Mouse (Mus musculus): ENCODE measurements around the gene Evi5. TPM values are rescaled to one million over a fixed set of nuclear protein-coding genes. Genes with fewer than 3 reads are reported as not detected.

Gene Evi5
- total RNA-seq, 2 experiments from 2014 or later, result 72.6 to 79.7 TPM

- DNase-seq (ENCODE audit: low spot score in 2 of 2), result no peak
Measured at GRCm38 (mm10) chr5:107814651-107815050, 60.3 kb downstream of the Evi5 start.

- no peak for DNase-seq (ENCODE audit: low spot score in 2 of 2)
Measured at GRCm38 (mm10) chr5:107807496-107807895, 67.4 kb downstream of the Evi5 start.

DNA sequence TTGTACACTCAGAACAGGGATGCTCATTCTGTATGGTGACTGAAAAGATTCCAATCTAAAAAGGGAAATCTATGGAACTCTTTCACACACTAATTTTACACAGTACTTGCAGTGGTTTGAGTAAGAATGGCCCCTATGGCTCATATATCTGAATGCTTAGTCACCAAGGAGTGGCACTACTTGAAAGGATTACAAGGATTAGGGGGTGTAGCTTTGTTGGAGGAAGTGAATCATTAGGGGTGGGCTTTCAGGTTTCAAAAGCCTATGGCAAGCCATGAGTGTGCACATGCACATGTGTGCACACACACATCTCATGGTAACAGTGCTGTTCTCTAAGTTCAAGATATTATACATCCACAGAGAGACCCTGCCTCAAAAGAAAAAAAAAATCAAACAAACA lies 72.3 kb downstream of the Evi5 start:
- no peak for DNase-seq (ENCODE audit: low spot score in 2 of 2)

GRCm38 (mm10) chr5:107801234-107801633 lies 73.7 kb downstream of the Evi5 start:
- no peak for DNase-seq (ENCODE audit: low spot score in 2 of 2)

- DNase-seq (ENCODE audit: low spot score in 2 of 2), result no peak
Measured at GRCm38 (mm10) chr5:107798290-107798689, 76.6 kb downstream of the Evi5 start.

- no peak for DNase-seq (ENCODE audit: low spot score in 2 of 2)
Measured at GRCm38 (mm10) chr5:107793927-107794326, 81.0 kb downstream of the Evi5 start.

DNA sequence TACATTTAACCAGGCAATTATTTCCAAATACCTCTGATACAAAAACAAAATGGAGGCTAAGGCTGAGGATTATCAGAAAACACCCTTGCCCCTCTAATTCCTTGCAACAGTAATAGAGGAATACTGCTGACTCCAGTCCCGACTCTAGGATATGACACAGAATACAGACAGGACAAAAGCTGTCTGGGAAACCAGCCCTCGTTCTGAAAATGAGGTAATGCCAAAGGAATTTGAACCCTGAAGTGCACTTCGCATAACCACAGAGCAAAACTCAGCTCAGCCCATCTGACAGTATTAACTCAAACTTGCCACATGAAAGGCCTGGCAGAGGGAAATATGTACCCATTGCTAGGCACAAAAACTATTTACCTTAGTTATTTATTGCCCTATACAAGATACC lies 81.6 kb downstream of the Evi5 start:
- no peak for DNase-seq (ENCODE audit: low spot score in 2 of 2)

- DNase-seq (ENCODE audit: low spot score in 2 of 2), result no peak
Measured at GRCm38 (mm10) chr5:107792516-107792915, 82.4 kb downstream of the Evi5 start.

DNA sequence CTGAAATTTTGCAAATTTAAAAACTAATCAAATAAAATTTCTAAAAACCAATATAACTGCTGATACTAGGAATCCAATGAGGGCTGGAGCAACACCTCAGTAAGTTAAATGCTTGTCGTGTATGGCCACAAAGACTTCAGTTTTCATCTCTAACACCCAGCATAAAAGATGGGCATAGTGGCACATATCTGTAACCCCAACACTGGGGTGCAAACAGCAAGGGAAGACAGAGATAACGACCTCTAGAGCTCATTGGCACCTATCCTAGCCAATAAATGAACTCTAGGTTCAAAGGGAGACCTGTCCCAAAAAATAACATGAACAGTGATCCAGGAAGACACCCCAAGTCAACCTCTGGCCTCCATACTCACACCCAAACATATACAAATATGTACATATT lies 82.9 kb downstream of the Evi5 start:
- DNase-seq (ENCODE audit: low spot score in 2 of 2), result no peak

- DNase-seq (ENCODE audit: low spot score in 2 of 2), result peak; percentile 6 to 20
Measured at GRCm38 (mm10) chr5:107789492-107789891, 85.4 kb downstream of the Evi5 start.

- DNase-seq (ENCODE audit: low spot score in 2 of 2), result no peak
Measured at GRCm38 (mm10) chr5:107787682-107788443, 87.0 kb downstream of the Evi5 start.

GRCm38 (mm10) chr5:107782360-107782759 lies 92.5 kb downstream of the Evi5 start:
- DNase-seq (ENCODE audit: low spot score in 2 of 2), result no peak

- no peak for DNase-seq (ENCODE audit: low spot score in 2 of 2)
Measured at GRCm38 (mm10) chr5:107778763-107779162, 96.1 kb downstream of the Evi5 start.

GRCm38 (mm10) chr5:107777545-107777830 lies 97.4 kb downstream of the Evi5 start:
- no peak for DNase-seq (ENCODE audit: low spot score in 2 of 2)

DNA sequence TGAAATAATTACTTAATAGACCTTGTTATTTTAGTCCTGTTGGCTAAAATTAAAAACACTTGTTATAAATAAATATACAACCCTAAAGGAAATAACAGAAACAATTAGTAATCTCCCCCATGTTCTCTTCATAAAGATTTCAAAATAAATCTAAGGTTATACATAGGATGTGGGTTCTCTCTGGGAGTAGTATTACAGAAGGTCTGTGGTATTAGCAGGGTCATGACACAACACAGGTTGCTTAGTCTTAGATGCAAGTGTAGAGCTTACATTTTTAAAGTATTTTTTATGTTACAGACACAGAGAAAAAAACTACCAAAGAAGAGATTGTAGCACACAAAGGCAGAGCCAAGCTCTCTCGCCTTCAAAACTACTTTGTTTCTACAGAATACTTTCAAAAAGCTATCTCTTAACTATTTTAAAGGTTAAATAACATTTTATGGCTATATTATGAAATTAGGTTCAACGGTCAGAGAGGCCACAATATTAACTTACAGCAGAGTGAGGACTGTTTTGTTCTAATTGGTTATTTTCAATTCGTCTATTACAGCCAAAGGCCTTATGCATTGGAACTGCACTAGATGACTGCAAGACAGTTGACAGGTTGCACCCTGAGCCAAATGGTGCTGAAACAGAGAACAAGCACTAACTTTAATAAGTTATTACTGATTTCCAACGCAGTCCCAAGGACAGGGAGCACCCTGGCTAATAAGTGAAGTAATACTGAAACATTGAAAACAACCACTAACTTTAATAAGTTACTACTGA lies 97.9 kb downstream of the Evi5 start:
- DNase-seq (ENCODE audit: low spot score in 2 of 2), result no peak

DNA sequence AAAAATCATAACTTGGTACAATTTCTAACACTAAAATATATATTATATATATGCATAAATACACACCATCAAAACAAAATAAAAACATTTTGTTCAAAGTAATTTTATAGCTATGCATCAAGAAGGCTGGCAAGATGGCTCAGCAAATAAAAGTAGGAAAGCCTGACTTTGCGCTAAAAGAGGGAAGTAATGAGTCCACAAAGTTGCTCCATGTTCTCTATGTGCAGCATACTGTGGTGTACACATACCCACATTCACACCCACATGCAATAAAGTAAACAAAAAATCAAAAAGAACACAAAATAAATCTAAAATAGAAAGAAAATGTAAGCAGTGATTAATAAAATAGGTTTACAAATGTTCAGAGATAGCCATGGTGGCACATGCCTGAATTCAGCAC lies 99.0 kb downstream of the Evi5 start:
- no peak for DNase-seq (ENCODE audit: low spot score in 2 of 2)

DNA sequence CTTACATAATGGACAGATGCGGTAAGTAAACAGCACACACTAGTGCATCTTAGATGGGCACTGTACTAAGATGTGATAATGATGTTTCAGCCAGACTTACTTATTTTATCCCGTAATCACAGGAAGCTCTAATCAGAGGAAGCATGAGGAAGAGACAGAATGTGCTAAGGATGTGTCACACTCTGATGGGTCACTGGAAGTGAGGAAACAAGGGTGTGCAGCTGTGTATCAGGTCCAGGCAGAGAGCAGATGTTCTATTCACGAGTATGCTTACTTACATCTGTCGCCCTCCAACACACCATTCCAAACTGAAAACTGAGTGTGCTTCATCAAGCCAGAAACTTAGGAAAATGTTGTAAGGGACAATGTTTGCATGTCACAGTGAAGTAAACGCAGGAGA lies 102.9 kb downstream of the Evi5 start:
- no peak for DNase-seq (ENCODE audit: low spot score in 2 of 2)

GRCm38 (mm10) chr5:107768224-107768623 lies 106.7 kb downstream of the Evi5 start:
- no peak for DNase-seq (ENCODE audit: low spot score in 2 of 2)

DNA sequence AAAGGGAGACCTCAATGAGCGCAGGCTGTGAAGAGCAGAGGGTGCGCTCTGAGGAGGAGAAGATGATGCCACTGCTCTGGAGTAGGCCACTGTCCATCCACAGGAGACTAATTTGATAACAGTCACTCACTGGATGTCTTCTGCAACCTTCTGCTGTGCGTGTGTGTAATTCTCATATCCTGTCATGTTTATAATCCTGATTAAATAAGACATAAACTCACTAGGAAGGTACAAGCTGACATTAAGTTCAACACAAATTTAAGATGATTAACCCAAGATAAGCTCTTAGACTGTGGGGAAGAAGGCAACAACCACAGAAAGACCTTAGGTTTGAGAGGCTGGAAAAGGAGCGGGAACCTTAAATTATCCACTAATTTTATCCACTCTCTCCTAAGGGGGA lies 109.0 kb downstream of the Evi5 start:
- no peak for DNase-seq (ENCODE audit: low spot score in 2 of 2)

DNA sequence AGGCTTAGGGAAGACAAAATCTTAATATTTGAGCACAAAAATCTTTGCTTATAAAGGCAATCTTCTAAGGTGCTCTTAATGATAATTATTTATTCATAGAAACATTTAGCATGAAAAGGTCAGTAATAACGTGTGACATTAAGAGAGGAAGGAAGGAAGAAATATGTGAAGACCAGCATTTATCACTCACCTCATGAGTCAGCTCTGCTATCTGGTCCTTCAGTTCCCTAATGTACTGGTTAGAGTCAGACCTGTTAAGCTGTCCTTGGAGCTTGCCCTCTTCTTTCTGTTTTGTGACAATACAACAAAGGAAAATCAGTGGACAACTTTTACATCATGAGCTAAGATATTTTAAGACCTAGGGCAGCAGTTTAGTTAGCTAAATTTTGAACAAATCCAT lies 110.4 kb downstream of the Evi5 start:
- no peak for DNase-seq (ENCODE audit: low spot score in 2 of 2)

- no peak for DNase-seq (ENCODE audit: low spot score in 2 of 2)
Measured at GRCm38 (mm10) chr5:107763674-107764073, 111.2 kb downstream of the Evi5 start.

DNA sequence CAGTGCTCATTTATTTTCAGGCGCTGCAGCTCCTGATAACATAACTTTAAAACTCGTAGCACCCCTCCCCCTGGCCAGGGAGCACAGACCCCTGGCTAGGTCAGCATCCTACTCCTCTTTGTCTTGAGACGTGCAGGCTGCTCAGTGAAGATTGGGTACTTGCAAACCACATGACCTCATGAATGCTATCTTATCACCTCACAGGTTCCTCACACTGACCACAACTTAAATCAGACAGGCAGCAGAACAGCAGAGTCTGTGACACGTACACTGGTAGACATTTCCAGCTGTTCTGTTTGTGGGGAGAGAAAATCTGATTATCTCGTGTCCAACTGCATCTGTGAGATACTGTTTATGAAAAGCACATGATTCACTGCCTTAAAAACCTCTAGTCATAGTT lies 115.8 kb downstream of the Evi5 start:
- DNase-seq (ENCODE audit: low spot score in 2 of 2), result no peak

- no peak for DNase-seq (ENCODE audit: low spot score in 2 of 2)
Measured at GRCm38 (mm10) chr5:107756072-107756471, 118.8 kb downstream of the Evi5 start.
